Mouse (Mus musculus) bone marrow, adult 2 months (tissue): Measurements from ENCODE around the gene BC024978.

Source experiments
- CTCF ChIP-seq: fragments of 200-500 bp; IDR thresholded peaks from 2 replicates; pipeline ENCODE4 v1.5.1; 2011; ENCODE audit warnings: low read length, control low read depth; ENCODE audit not compliant: control insufficient read depth, insufficient read depth
- POLR2A ChIP-seq: fragments of 200-500 bp; IDR thresholded peaks from 2 replicates; pipeline ENCODE4 v1.6.1; 2011; ENCODE audit warnings: low read depth, mild to moderate bottlenecking, control low read depth, low read length, borderline replicate concordance; ENCODE audit not compliant: control insufficient read depth

DNA sequence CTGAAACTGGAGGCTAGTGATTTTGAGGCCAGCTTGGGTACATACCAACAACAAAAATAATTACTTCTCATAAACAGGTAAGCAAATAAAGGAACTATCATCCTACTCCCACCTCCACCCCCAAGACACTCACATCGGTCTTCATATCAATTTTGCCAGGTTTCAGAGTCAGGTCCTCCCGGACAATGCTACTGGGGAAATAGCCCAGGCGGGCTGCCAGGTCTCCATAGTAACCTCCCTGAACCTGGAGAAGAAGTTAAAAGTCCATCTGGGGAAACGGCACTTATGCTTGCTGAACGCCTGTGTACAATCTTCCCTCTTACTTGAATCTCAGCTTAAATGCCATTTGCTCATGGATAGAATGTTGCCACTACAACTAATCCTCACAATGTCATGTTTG, 15.5 kb upstream of the BC024978 start:
- TF ChIP-seq CTCF (no peak), POLR2A (no peak)
